Mouse (Mus musculus) right cerebral cortex, postnatal 25 days (tissue): ENCODE results near the gene Csnka2ip.

ENCODE experiments used
- DNase-seq: peaks from one replicate; pipeline ENCODE4 v3.0.0; 2022

The Csnka2ip gene

GRCm38 (mm10) chr16:64602308-64602707 is at the start of gene Csnka2ip:
TSS of gene Csnka2ip (minus strand) at chr16:64602408.
- DNase-seq, result no peak

GRCm38 (mm10) chr16:64649594-64650290 is 47.5 kb upstream of the Csnka2ip start:
- DNase-seq, result no peak

- no peak for DNase-seq
Measured at GRCm38 (mm10) chr16:64647771-64648170, 45.6 kb upstream of the Csnka2ip start.

GRCm38 (mm10) chr16:64635110-64635509 is 32.9 kb upstream of the Csnka2ip start:
- no peak for DNase-seq

GRCm38 (mm10) chr16:64620116-64620515 is 17.9 kb upstream of the Csnka2ip start:
- DNase-seq, result no peak

- no peak for DNase-seq
Measured at GRCm38 (mm10) chr16:64614648-64615047, 12.4 kb upstream of the Csnka2ip start.

- no peak for DNase-seq
Measured at GRCm38 (mm10) chr16:64607793-64608192, 5.6 kb upstream of the Csnka2ip start.

GRCm38 (mm10) chr16:64586825-64587224 is 15.4 kb downstream of the Csnka2ip start:
- DNase-seq, result no peak

- DNase-seq, result no peak
Measured at GRCm38 (mm10) chr16:64586262-64586619, 16.0 kb downstream of the Csnka2ip start.

GRCm38 (mm10) chr16:64585599-64586261 is 16.5 kb downstream of the Csnka2ip start:
- DNase-seq, result no peak

- DNase-seq, result no peak
Measured at GRCm38 (mm10) chr16:64584591-64584990, 17.6 kb downstream of the Csnka2ip start.

GRCm38 (mm10) chr16:64583406-64583805 is 18.8 kb downstream of the Csnka2ip start:
- no peak for DNase-seq

- no peak for DNase-seq
Measured at GRCm38 (mm10) chr16:64569496-64569895, 32.7 kb downstream of the Csnka2ip start.

GRCm38 (mm10) chr16:64563081-64563480 is 39.1 kb downstream of the Csnka2ip start:
- no peak for DNase-seq

GRCm38 (mm10) chr16:64558518-64558917 is 43.7 kb downstream of the Csnka2ip start:
- no peak for DNase-seq

GRCm38 (mm10) chr16:64526883-64527282 is 75.3 kb downstream of the Csnka2ip start:
- DNase-seq, result no peak

GRCm38 (mm10) chr16:64524051-64524645 is 78.1 kb downstream of the Csnka2ip start:
- no peak for DNase-seq

- DNase-seq, result no peak
Measured at GRCm38 (mm10) chr16:64513423-64513822, 88.8 kb downstream of the Csnka2ip start.
